Mouse (Mus musculus): Measurements from ENCODE around the gene Cacnb1.

Gene Cacnb1

DNA sequence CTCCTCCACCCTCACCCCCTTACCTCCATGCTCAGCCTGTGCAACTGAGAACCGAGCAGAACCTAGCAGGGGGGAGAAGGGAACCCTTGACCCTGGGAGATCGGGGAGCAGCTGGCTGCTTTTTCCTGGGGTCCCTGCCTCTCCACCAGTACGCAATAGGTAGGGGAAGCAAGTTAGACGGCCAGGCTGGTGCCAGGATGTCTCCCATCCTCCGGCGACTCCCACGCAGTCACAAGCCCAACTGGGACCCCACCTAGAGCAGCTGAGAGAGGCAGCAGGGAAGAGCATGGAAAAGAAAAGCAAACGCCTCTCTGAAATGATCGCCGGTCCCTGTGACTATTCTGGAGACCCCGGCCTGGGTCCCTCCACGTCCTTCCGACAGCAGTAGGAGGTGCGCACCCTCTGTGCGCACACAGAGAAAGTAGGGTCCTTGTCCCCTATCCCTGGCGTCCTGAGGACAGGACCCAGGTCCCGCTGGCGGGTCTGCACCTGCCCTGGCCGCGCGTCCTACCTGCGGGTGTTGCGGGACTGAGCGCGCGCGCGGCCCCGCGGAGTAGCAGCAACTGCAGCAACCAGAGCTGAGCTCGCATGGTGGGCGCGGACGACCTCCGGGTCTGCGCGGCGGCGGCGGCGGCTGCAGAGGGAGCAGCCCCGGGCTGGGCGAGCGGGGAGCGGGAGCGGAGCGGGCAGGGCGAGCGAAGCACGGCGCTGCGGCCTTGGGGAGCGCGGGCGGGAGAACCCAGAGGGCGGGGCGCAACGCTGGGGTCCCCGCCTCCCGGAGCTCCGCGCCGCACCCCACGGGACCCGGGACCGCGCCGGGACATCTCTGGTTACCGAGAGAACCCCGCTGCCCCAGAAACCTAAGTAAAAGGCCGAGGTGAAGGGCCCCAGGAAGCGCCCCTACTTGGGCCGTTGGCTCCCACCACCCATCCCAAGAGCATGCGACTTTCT is 36.8 kb downstream of the Cacnb1 start, which contains the start of gene Plxdc1:
Gene Plxdc1 (minus strand): TSS at position 718 of the 951 bp plus-strand sequence.
- no peak for DNase-seq

DNA sequence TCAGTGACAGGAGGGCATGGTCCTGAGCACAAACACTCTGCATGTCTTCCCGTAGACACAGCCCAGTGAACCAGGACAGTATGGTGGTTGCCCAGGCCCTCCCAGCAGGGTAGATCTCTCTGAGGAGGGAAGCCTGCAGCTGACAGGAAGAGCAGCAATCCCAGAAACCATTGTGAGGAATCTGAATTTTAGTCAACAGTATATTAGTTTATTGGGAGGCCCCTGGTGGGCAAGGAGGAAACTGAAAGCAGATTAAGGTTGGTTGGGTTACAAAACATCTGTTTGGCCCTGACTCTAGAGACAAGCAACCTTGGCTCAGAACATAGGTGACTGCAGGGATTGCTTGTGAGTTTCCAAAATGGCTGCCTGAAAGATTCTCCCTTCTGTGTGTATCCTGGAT is 38.9 kb downstream of the Cacnb1 start:
- no peak for DNase-seq

DNA sequence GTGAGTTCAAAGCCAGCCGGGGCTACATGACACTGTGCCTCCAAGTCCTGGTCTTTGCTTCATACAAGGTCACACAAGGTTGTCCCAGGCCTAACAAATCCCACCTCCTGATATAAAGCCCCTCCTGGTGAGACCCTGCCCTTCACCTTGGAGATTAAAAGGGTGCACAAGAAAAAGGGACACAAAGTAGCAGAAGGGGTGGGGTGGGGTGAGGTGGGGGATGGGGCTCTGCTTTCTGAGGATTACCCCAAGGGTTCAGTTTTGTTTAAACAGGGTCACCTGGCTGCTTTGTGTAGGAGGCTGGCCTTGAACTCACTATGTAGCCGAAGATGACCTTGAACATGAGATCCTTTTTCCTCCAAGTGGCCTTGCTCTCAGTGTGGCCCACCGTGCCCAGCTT is 39.3 kb downstream of the Cacnb1 start:
- no peak for DNase-seq

DNA sequence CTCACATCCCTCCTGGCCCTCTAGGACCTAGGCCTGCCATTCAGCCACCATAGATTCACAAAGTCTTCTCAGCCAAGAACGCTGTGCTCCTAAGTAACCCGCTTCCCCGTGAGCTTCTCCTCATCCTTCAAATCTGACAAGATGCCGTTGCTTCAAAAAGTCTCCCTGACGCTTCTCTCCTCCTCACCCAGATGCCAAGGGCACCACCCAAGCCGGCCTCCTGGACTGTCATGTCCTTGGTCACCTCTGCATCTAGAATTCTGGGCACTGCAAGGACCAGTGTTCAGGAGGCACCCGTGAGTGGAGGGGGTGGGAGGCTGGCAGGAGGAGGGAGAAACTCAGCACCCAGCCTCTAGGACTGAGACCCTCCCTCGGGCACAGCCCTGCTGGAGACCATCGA is 40.1 kb downstream of the Cacnb1 start:
- no peak for DNase-seq

DNA sequence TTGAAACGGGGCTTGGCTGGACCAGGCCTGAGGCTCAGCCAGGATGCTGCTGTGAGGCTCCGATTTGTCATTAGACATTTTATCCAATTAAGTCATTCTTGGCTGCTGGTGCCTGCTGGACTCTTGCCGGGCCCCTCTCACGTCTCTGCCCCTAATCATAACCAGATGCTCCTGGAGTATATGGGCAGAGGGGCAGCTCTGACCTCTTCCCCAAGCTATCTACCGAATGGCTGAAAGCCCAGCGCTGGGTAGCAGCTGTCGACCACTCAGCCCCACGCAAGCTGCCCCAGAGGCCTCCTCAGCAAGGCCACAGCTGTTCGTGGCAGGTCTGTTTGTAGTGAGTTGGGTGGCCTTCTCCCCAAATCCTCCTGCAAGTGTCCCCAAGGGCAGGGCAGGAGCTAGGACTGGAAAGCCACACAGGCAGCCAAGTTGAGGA is 42.3 kb downstream of the Cacnb1 start:
- no peak for DNase-seq

DNA sequence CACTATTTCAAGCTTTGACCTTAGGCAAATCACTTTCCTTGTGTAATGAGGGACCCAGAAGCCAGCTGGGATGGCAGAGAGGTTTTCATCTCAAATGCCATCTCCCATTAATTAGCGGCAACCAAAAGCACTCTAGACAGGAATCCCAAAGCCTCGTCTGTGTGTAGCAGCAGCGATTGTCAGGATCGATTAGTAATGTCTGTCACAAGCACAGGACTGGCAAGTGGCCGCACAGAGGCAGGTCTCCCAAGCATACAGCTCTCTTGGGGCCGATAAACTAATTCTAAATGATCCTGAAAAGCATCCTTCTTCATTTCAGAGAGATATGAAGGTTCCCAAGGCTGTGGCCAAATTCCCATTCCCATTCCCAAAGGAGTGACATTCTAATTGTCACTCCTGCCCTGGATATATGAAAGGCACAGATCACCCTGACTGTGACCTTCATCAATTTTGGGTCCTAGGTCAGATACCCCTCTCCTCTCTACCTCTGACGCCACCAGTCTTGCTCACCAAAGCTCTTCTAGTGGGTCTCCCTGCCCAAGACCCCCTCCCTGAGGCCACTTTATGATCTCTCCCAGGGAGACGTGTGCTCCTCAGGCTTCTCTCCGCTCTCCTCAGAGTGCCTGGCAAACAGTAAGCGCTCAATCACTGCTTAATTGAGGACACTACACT is 42.9 kb downstream of the Cacnb1 start:
- DNase-seq = no peak

DNA sequence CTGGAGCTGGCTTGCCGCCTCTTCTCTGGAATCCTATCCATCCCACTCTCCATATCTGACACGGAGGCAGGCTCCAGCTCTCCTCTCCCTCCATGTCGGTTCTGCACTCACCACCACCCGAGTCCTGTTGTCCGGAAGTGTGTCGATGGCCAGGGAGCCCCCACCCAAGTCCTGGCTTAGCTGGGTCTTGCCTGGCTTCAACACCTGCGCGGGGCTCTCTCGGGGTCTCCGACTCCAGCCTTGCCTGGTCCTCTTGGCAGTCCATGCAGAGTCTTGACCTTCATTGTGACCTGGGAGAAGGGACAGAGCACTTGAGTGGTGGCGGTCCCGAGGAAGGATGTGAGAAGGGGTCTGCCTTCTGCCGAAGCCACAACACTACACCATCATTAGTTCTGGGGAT is 44.4 kb downstream of the Cacnb1 start:
- no peak for DNase-seq

DNA sequence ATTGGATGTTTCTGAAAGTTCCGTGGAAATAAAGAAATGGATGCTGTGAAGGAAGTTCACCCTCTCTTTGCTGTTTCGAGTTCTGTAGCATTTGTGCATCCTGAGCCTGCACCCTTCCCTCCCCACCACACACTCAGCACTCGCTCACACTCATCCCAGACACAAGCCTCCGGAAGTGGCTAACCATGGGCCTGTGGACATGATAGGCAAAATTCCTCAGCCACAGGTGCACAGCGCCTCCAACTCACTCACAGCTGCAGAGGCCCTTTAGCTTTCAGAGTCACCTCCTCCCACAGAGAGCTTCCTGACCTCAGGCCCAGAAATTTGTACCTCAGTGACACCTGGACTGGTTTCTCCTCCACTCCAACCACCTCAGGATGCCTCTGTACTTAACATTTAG is 45.0 kb downstream of the Cacnb1 start:
- DNase-seq = no peak

DNA sequence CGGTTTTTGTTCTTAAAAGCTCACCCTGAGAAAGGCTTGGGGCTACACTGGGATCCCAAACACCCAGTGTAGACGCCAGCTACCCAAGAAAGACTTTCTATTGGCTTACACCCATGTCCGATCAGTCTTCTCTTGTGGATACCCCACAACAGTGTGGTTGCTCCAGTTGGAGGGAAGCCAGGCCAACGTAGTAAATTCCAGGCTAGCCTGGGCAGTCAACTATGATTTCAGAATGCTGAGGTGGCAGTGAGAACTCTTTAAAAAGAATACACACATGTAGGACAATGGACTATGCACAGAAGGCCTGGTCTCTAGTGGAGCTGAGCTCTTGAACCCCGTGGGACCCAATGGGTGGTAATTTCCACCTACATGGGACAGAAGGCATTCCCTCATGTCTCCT is 48.1 kb downstream of the Cacnb1 start:
- no peak for DNase-seq

DNA sequence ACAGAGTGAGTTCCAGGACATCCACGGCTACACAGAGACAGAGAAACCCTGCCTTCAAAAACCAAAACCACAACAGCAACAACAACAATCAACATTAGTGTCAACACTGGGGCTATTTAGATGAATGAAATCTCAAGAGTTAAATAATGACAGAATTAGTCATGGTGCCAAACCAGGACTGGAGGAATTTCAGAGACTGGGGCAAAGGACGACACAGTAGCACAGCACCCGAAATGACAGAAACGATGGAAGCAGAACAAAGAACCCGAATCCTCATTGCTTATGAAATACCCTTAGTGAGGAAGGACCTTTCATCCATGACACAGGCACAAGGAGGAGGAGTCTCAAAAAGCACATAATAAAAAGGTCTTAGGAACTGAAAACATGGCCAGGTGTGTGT is 48.7 kb downstream of the Cacnb1 start:
- DNase-seq = no peak

DNA sequence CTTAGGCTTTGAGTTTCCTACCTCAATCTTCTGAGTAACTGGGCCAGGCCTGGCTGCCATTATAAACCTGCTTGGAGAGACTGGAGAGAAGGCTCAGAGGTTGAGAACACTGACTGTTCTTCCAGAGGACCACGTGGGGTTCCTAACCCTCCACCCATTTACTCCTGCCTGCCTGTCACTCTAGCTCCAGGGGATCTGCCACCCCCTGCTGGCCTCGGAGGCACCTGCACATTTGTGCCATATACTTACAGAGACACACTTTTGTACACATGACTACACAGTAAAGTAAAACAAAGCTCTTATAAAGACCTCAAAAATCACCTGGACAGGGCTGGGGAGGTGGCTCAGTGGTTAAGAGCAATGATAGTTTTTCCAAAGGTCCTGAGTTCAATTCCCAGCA is 50.4 kb downstream of the Cacnb1 start:
- no peak for DNase-seq

DNA sequence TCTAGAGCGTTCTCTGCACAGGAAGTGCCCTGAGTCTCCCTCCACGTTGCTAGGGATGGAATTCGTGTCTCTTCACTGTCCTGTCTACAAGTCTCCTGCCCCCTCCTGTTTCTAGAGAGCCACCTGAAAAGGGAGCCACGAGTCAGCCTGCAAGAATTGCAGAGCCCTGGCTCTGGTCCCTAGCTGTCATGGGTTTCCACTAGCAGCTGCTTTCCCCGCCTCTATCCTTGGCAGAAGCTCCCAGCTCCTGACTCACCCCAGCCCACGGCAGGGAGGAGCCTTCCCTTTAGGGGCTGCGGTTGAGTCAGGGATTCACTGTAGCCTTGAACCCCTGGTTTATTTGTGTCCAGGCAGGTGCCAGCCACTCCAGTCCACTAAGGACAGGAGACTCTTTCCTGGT is 51.6 kb downstream of the Cacnb1 start:
- no peak for DNase-seq

DNA sequence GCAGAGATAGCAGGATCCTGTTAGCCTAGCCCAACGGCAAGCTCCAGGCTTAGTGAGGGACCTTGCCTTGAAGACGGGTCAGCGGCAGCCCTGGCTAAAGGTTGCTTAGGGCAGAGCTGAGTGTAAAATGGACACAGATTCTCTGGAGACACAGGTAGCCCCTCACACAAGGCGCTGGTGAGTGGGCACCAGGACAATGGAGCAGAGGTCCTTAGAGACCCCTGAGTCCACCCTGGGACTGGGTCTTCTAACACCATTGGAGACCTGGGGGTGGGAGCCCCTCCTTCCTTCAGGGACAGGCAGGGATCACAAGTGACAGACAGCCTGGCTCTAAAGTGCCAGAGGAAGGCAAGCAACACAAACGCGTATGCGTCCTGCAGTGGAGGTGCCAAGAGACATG is 52.1 kb downstream of the Cacnb1 start:
- no peak for DNase-seq

DNA sequence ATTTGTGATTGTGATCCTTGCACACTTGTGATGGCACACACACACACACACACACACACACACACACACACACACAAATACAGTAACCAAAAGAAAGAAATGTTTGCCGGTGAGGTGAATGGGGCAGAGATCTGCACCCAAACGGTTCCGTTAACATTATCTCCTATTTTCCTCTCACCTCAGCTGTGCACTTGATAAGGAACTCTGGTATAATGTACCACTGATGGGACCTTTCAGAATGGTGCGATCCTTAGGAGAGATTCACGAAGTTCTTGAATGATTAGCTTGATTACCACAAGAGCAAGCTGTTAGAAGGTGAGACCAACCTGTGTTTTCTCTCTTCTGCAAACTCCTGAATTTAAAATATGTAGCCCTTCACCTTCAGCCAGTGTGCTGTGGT is 54.4 kb downstream of the Cacnb1 start:
- no peak for DNase-seq

DNA sequence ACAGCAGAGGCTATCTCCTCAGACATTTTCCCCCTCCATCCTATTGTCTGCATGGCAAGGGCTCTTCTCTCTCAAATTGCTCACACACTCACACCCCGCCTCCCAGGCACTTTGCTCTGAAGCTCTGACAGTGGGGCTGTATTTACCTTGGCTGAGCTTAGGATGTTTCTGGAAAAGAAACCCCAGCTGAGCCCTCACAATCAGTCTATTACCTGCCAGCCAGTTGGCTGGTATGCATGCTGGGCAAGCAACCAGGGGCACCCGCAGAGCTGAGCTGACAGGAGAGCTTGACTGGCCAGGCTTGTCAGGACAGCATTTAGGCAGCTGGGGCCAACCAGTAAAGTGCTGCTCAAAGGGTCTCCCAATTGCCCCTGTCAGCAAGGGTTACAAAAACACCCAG is 55.7 kb downstream of the Cacnb1 start:
- peak; percentile 39 for DNase-seq

DNA sequence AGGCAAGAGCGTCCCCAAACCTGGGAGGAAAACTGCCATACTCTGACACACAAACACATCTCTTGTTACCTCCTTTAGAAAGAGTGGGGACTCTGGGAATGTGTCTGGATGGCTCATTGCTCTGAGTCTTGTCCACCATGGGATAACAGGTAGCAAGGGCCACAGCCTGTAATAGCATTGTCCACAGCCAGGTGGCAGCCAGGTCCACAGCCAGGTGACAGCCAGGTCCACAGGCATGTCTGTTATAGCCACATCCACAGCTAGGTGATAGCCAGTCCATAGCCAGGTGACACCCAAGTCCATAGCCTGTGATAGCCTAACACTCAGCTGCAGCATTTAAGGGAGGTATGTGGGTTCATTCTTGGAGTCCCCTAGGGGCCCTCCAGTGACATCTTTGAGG is 61.9 kb downstream of the Cacnb1 start:
- DNase-seq = peak; percentile 41

DNA sequence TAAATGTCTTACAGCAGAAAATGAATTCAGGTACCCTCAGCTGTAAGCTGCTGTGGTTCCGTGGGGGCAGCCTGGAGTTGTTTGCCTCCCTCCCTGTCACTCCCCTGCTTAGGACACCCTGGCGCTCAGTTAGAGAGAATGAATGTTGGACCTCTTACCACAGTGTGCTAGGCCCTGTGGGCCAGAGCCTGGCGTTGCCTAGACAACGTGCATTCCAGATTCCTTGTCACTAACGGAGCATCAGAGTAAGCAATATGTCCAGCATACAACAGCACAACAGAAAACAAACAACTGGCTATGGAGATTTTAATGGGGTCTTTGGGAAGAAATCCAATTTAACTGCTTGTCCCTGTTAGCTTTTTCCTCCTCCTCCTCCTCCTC is 63.5 kb downstream of the Cacnb1 start:
- DNase-seq = no peak

DNA sequence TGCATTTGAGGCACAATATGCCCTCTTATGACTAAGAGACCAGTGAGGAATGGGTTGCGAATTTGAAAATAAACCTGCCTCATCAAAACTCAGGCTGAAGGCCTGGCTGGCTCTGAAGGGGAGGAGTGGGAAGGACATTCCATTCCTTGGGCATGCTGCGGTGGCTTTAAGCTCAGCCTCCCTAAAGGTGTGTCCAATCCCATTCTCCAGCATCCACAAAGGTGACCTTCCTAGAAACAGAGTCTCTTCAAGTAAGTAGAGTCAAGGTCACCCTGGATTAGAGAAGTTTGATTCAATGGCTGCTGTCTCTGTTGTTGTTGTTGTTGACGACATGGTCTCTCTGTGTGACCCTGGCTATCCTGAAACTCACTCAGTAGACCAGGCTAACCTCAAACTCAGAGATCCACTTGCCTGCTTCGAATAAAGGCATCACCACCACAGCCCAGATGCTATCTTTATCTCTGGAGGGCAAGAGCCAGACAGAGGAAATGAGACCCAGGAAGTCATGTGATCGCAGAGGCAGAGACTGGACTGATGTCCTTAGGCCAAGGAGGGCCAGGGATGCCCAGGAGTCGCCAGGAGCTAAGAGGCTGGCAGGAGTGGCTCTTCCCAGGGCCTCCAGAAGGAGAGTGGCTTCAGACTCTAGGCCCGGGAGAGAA is 64.1 kb downstream of the Cacnb1 start:
- DNase-seq = no peak

DNA sequence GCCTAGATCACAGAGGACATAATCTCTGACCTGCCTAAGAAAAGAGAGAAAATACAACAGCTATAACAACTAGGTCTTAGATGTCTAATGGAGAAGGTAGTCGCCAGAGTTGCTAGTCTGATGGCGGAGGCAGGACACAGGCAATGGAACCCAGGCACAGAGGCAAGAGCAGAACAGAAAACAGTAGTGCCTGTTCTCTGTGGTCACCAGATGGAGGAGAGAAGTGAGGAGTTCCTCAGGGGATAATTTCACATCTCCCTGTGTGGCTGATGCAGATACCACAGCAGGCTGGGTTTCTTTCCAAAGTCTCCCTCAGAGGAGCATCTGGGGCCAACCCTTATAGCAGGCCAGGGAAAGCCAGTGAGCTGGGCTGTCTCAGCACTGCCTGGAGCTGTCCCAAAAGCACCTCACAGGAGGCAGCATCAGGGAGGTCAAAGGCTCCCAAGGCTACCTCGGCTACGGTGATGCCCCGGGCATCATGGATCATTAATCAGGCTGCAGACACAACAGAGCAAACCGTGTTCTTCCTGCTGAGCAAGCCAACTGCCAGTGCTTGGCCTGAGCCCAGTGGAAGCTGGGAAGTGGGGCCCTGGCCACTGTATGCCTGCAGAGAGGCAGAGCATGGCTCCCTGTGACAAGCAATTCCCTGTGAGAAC is 65.8 kb downstream of the Cacnb1 start:
- peak; percentile 76 for DNase-seq

DNA sequence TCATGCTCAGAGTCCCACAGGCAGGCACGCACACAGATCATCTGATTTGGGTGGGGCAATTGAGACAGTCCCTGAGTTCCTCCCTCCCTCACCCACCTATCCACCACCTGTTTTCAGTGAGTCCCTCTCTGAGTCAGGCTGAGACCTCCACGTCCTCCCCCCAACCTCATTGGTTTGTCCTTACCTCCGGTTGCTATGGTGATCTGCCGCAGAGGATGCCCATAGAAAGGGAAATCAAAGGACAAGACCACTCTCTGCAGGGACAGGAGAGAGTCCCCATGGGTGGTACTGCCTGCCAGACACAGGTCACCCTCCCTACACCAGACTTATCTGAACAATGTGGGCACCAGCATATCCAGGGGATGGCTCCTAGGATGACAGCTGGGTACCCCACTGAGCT is 66.9 kb downstream of the Cacnb1 start:
- DNase-seq = no peak

DNA sequence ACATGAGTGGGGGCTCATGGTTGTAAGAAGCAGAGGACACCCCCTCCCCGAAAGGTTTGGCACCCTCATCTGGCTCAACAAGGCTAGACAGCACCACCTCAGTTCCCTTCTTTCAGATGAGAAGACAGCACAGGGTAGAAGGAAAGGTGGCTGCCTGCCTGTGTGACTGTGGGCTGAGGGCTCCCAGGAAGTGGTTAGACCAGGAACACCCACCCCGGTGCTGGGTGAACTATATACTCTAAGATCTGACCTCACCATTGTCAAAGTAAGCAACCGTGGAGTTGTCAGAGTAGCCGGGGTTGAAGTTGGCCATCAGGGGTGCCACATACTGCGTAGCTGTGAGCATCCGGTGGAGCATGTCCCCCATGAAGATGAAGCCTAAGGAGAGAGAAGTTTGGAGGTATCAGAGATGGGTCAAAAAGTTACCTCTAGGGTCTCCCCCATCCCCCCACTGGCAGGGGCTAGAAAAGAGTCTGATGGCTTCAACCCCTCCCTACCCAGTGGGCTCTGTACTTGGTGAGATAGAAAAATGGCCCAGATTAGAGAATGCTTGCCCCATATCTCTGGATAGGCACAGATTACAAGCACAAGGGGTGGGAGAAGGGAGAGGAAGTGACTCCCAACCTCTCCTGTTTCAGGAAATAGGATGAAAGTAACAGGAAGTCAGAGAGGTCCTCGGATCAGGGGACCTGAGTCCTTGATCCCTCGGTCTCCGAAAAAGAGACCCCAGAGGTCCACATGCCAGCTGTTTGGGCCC is 67.5 kb downstream of the Cacnb1 start:
- DNase-seq = no peak

DNA sequence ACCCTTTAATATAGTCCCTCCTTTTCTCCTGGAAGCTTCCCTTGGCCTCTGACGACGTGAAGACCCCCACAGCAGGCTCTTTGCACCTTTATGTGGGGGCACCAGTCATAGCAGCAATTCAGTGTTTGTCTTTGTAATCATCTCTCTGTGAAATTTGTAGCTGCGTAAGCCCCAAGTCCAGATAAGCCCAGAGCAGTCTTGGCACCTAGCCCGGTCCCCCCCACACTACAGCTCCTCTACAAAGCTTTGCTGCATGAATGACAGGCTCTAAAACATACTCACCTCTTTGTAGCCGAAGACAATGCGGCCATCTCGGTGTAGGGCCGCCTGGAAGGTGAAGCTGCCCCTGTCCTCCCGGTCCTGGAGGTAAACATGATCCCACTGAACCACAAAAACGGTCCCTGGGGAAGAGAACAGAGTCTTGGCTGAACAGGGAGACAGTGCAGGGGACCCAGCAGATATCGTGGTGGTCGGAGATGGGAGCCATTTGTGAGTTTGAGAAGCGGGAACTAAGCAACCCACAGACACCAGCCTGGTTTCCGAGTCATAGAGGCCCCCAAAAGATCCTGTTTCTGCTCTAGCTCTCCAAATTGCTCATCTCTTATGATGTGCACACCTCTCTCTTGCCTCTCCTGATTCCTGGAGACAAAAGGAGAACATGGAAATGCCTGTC is 68.2 kb downstream of the Cacnb1 start:
- no peak for DNase-seq

Data from cerebellum, adult 8-10 months (tissue).